Mouse (Mus musculus) small intestine, adult 2 months (tissue): ENCODE data around the gene Satb2.

Experiments used
- CTCF ChIP-seq: fragments of 200-500 bp; IDR thresholded peaks from 2 replicates; pipeline ENCODE4 v1.5.1; 2012; ENCODE audit warnings: low read depth, mild to moderate bottlenecking, control low read depth, inconsistent platforms, low read length, moderate library complexity, mixed read lengths; ENCODE audit not compliant: insufficient replicate concordance, insufficient read length; ENCODE audit errors: extremely low read depth
- POLR2A ChIP-seq: fragments of 200-500 bp; IDR thresholded peaks from 2 replicates; pipeline ENCODE4 v1.6.1; 2012; ENCODE audit warnings: low read depth, mild to moderate bottlenecking, control low read depth, inconsistent platforms, low read length, moderate library complexity

DNA sequence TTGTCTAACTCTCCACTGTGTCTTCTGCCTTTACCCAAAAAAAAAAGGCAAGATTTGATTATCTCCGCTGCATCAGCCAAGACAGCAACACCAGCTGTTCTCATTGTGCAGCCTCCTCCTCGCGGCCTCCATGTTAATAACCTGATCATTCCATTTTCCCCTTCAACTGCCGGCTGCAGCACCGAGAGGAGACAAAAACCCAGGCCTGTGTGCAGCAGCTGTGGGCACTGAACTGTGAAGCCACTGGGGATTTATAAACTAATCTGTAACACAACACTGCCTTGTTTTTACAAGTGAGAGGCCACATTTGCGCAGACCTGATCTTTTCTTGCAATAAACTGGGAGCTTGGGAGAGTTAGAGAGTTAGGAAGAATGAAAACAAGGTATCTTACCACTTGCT lies 145.1 kb downstream of the Satb2 start:
- no peak for TF ChIP-seq POLR2A
- TF ChIP-seq CTCF: no peak
